Mouse (Mus musculus): Measurements from ENCODE around the gene Ifitm5.

Ifitm5 gene

GRCm38 (mm10) chr7:140902036-140902875 lies 47.8 kb downstream of the Ifitm5 start:
- no peak for DNase-seq (ENCODE audit: low read depth, low spot score)

DNA sequence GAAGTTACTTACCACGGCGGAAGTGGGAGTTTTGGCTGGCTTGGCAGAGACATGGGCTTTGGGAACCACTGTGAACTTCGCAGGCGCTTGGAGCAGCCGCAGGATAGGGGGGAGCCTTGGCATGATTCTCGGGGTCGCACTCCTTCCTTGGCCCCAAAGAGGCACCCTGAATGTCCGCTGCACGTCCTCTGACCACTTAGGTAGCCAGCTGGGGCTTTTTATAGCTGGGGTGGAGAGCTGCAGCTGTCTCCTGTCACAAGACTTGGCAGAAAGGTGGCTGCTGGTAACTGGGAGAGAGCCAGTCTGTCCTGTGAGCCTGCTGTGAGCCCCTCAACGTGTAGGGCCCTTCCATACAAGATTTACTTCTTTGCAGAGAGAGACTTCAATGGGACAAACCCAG lies 49.9 kb downstream of the Ifitm5 start, which contains the start of gene Cox8b:
TSS of gene Cox8b (minus strand) at position 227 of the 400 bp plus-strand sequence.
- no peak for DNase-seq (ENCODE audit: low read depth, low spot score)

DNA sequence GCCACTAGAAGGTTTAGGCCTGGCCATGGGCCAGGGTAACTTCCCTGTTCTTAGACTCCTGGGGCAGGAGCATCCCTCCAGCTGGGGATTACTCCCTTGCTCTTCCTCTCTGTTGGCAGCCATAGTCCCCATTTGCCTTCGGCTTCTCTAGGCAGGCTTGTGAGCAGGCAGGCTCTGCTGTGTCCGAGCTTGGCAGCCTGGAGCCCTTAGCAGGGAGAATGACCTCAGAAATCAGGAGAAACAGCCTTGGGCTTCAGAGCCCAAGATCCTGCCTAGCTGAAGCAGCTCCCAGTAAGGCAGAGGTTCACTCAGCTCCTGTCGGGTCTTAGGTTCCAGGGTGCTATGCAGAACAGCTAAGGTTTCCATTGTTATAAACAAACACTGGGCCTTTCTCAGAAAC lies 51.0 kb downstream of the Ifitm5 start:
- DNase-seq (ENCODE audit: low read depth, low spot score): no peak

Data from forelimb bud, embryonic 11.5 days (tissue).